Mouse (Mus musculus): ENCODE measurements at regions not wholly inside any gene's neighbourhood (a gene's known extent, or its start where the extent isn't known, plus 50 kb on each side); places are given as distances from the start of the nearest gene placed in this dataset.

DNA sequence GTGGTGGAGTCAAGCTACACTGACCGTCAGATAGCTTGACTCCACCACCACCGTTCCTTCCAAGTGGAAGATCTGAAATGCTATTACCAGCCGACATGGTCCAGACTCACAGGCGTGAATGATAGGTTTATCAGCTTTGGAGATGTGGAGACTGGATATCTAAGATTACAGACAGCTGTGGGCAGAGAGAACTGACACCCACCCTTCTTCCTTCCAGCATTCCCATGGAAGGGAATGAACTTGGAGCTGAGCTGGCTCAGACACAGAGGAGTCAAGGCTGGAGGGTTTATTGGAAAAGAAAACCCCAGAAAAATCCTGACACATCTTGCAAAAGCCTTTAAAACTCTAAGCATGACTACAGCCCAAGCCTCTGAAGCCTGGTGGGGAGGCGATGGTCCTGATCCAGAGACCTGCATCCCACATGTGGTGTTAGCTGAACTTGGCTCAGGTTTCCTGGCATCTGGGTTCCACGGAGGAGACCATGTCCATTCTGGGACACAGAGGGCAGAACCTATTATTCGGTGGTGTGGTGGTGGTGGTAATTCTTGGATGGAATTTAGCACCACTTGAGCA lies 165.5 kb upstream of the Tut7 start:
- ATAC-seq (ENCODE audit: insufficient number of reproducible peaks, low FRiP score): no peak
- Histone ChIP-seq H3K27me3 (replicated peaks) (no peaks in the 10 kb centered on the region), H3K9ac (no peak overlapping the region), H3K27ac (ENCODE audit: poor library complexity, severe bottlenecking) (no peak overlapping the region), H3K4me1 (replicated peaks) (peaks cover 21% of the 10 kb centered on the region), H3K36me3 (no peaks in the 10 kb centered on the region), H3K4me3 (no peak overlapping the region), H3K9me3 (replicated peaks) (0 out of 2 replicates have a peak, but pooled peaks cover 5% of the 10 kb centered on the region), H3K4me2 (no peak overlapping the region)
- WGBS: 27% methylated on average over 7 of the region's 7 CpGs

DNA sequence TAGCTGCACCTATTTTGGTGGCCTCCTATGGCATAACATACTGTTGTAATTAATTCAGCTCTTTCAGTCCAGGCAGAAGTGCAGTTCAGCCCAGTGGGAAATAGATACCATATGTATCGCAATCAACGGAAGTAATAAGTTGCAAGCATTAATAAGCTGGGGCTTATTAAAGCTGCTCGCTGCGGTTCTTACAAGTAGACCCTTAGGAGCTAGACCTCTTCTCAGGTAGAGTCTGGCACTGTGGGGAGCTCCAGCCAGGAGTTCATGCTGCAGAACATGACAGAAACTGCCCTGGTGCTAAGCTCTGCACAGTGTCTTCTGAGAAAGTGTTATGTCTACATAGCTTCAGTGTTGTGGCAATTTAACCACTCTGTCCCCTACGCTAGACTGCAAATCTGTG lies 153.5 kb upstream of the Tut7 start:
- Histone ChIP-seq H3K4me2 (no peak overlapping the region), H3K9ac (no peak overlapping the region), H3K4me1 (replicated peaks) (peaks cover 3% of the 10 kb centered on the region; the same call in 1 of the 2 replicates), H3K36me3 (no peaks in the 10 kb centered on the region), H3K4me3 (no peak overlapping the region), H3K9me3 (replicated peaks) (0 out of 2 replicates have a peak, but pooled peaks cover 3% of the 10 kb centered on the region), H3K27ac (ENCODE audit: poor library complexity, severe bottlenecking) (no peak overlapping the region), H3K27me3 (replicated peaks) (0 out of 2 replicates have a peak, but pooled peaks cover 5% of the 10 kb centered on the region)
- no peak for ATAC-seq (ENCODE audit: insufficient number of reproducible peaks, low FRiP score)
- WGBS: 87% methylated on average over 5 of the region's 5 CpGs

DNA sequence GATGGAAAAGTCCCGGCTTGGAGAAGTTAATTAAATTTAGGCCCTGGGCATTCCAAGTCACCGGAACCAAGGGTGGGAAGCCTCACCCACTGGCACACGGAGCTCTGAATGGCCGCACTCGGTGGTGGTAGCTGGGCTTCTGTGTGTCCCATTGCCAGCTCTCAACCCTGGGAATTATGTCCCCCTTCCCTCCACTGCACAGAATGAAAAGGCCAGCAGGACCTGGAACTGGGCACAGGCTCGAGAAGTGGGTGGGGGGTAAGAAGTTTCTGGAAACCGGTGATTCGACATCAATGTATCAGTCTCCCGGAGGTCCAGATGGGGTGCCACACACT lies 149.1 kb upstream of the Tut7 start:
- WGBS: 59% methylated on average over 9 of the region's 9 CpGs
- ATAC-seq (ENCODE audit: insufficient number of reproducible peaks, low FRiP score): no peak
- H3K9ac ChIP-seq: no peak overlapping the region
- 0 out of 2 replicates have a peak, but pooled peaks cover 5% of the 10 kb centered on the region for H3K27me3 ChIP-seq (replicated peaks)
- H3K9me3 ChIP-seq (replicated peaks): no peaks in the 10 kb centered on the region
- peak overlapping the region; percentile 64 for H3K4me2 ChIP-seq
- H3K4me3 ChIP-seq: no peak overlapping the region
- H3K4me1 ChIP-seq (replicated peaks): peaks cover 31% of the 10 kb centered on the region
- no peaks in the 10 kb centered on the region for H3K36me3 ChIP-seq
- H3K27ac ChIP-seq (ENCODE audit: poor library complexity, severe bottlenecking): no peak overlapping the region

DNA sequence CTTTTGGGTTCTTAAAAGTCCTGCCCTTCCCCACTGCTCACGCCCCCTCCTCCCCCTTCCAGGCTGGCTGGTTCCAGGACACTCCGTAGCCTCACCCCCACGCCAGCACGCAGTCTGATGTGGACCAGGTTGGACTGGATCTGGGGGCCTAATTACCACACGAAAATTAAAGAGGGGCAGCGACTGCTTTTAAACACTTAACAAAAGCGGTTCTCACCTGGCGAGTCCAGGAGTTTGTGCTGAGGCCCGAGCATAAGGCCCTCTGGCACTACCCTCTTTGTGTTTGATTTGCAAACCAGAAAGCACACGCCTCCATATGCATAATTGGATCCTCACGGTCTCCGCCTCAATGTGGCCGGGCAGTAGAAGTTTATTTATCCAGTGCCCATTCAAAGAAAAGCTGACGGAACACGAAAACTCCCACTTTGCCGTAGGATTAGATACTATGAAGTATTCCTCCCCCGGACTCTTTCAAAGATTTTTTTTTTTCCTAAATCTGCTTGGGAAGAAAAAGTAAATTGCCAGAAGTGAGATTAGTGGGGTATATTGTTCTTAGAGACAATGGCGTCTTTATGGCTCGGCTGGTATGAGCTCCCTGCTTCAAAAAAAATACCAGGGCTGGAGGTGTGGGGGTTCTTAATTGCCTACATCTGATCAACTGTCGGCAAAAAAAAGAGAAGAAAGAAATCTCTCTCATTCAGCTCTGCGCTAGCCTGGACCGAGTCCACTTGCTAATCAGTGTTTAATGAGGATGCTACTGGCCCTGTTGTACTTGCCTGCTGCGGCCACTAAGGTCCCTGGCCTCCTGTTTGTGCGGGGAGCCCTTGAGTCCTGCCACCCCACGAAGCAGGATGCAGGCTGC lies 148.5 kb upstream of the Tut7 start:
- peaks cover 31% of the 10 kb centered on the region for H3K4me1 ChIP-seq (replicated peaks)
- no peaks in the 10 kb centered on the region for H3K36me3 ChIP-seq
- H3K4me3 ChIP-seq: peak overlapping the region; percentile 29
- WGBS: 9% methylated on average over 25 of the region's 25 CpGs
- 0 out of 2 replicates have a peak, but pooled peaks cover 5% of the 10 kb centered on the region for H3K27me3 ChIP-seq (replicated peaks)
- H3K4me2 ChIP-seq: peak overlapping the region; percentile 64
- ATAC-seq (ENCODE audit: insufficient number of reproducible peaks, low FRiP score): peak; percentile 59; the same call in 1 of the 2 replicates
- H3K27ac ChIP-seq (ENCODE audit: poor library complexity, severe bottlenecking): no peak overlapping the region
- H3K9me3 ChIP-seq (replicated peaks): no peaks in the 10 kb centered on the region
- peak overlapping the region; percentile 56 for H3K9ac ChIP-seq

DNA sequence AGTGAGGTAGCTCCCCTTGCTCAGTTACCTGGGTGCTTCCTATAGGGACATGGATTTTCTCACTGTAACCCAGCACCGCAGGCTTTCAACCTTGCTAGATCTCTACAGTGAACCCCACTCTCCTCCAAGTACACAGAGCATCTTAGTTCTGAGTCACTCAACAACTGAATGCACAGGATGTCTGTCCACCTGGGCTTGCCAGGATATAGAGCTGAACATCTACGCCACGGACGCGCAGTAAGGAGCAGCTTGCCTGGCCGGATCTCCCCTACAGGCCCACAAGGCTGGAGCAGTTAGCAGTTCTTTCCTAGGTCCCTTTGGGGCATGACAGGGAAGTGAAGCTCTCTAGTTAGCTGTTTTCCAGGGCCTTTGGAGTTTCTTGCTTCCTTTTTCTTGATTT lies 147.5 kb upstream of the Tut7 start:
- Histone ChIP-seq H3K27me3 (replicated peaks) (0 out of 2 replicates have a peak, but pooled peaks cover 5% of the 10 kb centered on the region), H3K27ac (ENCODE audit: poor library complexity, severe bottlenecking) (no peak overlapping the region), H3K9ac (no peak overlapping the region), H3K4me3 (no peak overlapping the region), H3K4me1 (replicated peaks) (peaks cover 31% of the 10 kb centered on the region), H3K9me3 (replicated peaks) (no peaks in the 10 kb centered on the region), H3K4me2 (no peak overlapping the region), H3K36me3 (no peaks in the 10 kb centered on the region)
- 48% methylated on average over 6 of the region's 6 CpGs for WGBS
- no peak for ATAC-seq (ENCODE audit: insufficient number of reproducible peaks, low FRiP score)

DNA sequence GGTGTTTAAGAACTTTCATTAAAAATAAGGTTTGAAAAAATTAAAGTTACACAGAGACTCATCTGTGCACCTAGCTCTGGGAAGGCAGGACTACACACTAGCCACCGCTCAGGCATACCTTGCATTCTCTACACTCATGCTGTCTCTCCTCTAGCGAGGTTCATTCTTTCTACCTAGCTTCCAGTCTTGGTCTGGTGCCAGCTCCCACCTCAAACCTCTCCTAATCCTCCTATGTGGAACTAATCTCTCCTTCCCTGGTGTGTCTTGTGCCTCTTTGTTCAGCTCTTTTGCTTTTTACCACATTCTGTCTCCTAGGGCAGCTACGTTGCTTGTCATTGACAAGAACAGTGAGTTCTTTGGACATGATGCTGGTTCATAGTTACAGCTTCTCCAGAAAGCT lies 146.5 kb upstream of the Tut7 start:
- H3K27ac ChIP-seq (ENCODE audit: poor library complexity, severe bottlenecking): no peak overlapping the region
- WGBS: 56% methylated on average over 3 of the region's 3 CpGs

DNA sequence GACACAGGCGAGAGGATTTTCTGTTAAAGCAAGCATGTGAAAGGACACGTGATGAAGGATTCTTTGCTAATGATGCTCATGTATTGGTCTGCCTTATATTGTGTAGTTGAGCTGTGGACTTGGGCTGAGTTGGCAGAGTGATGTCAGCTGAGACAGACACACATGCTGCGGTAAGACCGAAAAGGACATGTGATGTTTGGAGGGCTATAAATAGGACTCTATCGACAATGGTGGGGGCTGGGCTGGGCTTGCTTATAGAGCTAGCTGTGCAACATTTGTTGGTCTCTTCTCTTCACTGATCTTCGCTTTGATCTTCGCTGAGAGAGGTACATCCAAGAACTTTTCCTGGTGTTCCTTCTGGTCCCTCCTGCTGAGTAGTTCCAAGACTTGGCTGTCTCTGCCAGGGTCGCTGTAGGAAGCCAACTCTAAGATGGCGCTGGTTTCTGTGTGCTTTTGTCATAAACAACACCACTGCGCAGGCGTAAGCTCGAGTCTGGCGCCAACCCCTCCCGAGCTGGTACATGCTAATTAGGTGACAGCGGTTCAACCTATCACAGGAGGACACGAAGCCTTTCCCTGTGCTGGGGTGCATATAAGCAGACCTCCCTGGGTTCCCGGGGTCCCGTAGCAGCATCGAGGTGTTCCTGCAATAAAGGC lies 145.8 kb upstream of the Tut7 start:
- Histone ChIP-seq H3K27me3 (replicated peaks) (0 out of 2 replicates have a peak, but pooled peaks cover 5% of the 10 kb centered on the region), H3K4me2 (0 out of 2 replicates have a peak overlapping the region, but pooled peaks have one; percentile 12), H3K9me3 (replicated peaks) (no peaks in the 10 kb centered on the region), H3K9ac (no peak overlapping the region), H3K4me1 (replicated peaks) (peaks cover 31% of the 10 kb centered on the region), H3K4me3 (no peak overlapping the region), H3K36me3 (no peaks in the 10 kb centered on the region), H3K27ac (ENCODE audit: poor library complexity, severe bottlenecking) (no peak overlapping the region)
- WGBS: 79% methylated on average over 19 of the region's 19 CpGs
- peak; percentile 55 for ATAC-seq (ENCODE audit: insufficient number of reproducible peaks, low FRiP score)

More for the DNA sequence above, 146.5 kb upstream of the Tut7 start:
- ATAC-seq (ENCODE audit: insufficient number of reproducible peaks, low FRiP score): no peak
- H3K36me3 ChIP-seq: no peaks in the 10 kb centered on the region
- no peak overlapping the region for H3K9ac ChIP-seq
- peaks cover 31% of the 10 kb centered on the region for H3K4me1 ChIP-seq (replicated peaks)
- no peak overlapping the region for H3K4me2 ChIP-seq
- H3K27me3 ChIP-seq (replicated peaks): 0 out of 2 replicates have a peak, but pooled peaks cover 5% of the 10 kb centered on the region
- H3K9me3 ChIP-seq (replicated peaks): no peaks in the 10 kb centered on the region
- no peak overlapping the region for H3K4me3 ChIP-seq

DNA sequence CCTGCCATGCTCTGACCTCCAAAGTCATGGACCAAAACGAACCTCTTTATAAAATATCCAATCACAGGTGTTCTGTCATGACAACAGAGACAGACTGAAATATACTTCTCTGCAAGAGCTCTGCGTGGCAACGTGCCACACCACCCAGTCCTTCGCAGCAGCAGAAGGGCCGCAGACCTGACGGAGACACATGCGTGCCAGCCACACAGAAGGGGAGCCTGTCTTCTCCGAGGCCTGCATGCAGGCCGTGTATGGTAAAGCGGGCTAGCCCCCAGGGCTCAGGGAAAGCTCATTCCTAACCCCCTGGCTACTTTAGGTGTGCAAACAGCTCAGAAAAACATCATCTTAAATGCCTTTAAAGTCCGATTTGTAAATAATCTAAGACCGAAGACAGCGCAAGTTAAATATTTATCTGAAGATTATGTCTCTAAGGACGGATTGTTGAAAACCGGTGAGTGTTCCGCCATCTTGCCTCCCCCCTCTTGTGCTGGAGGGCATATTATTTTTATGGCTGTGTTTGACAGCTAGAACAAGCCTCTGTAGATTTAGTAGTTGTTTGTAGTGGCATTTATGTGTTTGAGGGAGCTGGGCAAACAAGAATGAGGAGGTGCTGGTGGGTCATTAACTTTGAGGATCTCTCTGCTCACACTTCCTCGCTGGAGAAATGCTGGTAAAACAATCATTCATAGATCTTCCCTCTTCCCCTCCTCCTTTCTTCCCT lies 143.7 kb upstream of the Tut7 start:
- Histone ChIP-seq H3K36me3 (no peaks in the 10 kb centered on the region), H3K4me2 (no peak overlapping the region), H3K4me1 (replicated peaks) (peaks cover 35% of the 10 kb centered on the region), H3K27me3 (replicated peaks) (no peaks in the 10 kb centered on the region), H3K9ac (no peak overlapping the region), H3K27ac (ENCODE audit: poor library complexity, severe bottlenecking) (no peak overlapping the region), H3K9me3 (replicated peaks) (no peaks in the 10 kb centered on the region), H3K4me3 (no peak overlapping the region)
- no peak for ATAC-seq (ENCODE audit: insufficient number of reproducible peaks, low FRiP score)
- 88% methylated on average over 17 of the region's 17 CpGs for WGBS

DNA sequence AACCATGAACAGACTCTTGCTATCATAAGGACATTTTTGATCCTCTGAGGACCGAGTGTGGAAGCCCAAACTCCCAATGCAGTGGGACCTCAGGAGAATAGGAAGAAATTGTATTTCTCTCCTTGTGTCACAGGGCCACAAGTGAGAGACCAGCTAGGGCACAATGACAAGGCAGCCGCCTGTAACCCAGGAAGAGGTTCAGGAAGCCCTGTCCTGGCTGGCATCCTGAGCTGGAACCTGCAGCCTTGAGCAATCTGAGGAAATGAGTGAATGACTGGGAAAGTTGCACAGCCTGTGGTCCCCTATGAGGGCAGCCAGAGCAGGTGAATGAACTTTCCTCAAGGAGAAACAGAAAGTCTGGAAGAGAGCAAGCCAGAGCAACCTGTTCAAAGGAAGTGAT lies 142.0 kb upstream of the Tut7 start:
- H3K27ac ChIP-seq (ENCODE audit: poor library complexity, severe bottlenecking): no peak overlapping the region
- no peaks in the 10 kb centered on the region for H3K27me3 ChIP-seq (replicated peaks)
- H3K9me3 ChIP-seq (replicated peaks): no peaks in the 10 kb centered on the region
- no peak overlapping the region for H3K4me3 ChIP-seq
- no peak for ATAC-seq (ENCODE audit: insufficient number of reproducible peaks, low FRiP score)
- no peak overlapping the region for H3K9ac ChIP-seq
- H3K4me1 ChIP-seq (replicated peaks): peaks cover 26% of the 10 kb centered on the region
- H3K4me2 ChIP-seq: no peak overlapping the region
- H3K36me3 ChIP-seq: no peaks in the 10 kb centered on the region
- WGBS: 78% methylated on average over 2 of the region's 2 CpGs

DNA sequence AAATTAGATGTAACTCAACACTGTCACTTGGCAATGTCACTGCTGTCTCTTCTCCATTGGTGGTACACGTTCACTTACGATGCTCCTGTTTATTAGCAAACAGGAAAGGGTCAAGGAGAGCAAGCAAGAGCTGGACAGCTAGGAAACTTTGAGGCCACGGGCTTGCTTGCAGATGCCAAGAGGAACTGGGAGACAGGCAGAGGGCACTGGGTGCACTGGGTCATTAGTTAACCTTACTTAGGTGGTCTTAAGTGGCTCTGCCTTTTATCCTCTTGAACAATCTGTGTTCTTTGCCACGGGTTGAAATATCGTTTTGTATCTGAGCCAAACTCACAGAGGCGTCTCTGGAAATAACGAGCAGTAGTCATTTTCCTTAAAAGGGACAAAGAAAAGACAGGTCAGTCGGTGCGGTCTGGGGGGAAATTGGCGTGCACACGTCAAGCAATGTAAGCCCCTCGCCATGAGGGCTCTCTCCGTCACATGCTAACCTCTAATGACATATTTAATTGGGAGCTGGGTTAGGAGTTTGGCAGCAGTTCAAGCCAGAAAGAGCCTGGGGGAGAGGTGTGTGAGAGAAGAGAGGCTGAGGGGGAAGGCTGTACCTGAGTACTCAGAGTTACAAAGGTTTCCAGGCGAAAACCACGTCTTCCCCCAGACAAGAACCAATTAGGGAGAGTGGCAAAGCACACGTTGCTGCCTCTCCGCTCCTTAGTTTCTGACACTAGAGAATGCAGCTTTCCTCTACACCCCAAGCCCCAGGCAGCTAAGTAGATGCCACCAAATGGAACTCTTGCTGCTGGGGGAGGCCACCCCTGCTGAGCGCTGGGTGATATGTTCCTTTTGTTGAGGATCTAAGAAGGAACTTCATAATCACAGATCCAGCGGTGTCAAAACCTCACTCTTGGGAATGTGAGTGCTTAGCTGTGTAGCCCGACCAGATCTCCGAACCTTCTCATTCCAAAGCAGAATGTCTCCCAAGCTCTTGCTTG lies 140.0 kb upstream of the Tut7 start:
- H3K4me1 ChIP-seq (replicated peaks): peaks cover 10% of the 10 kb centered on the region
- no peak overlapping the region for H3K27ac ChIP-seq (ENCODE audit: poor library complexity, severe bottlenecking)
- no peak overlapping the region for H3K4me3 ChIP-seq
- 64% methylated on average over 21 of the region's 21 CpGs for WGBS
- H3K36me3 ChIP-seq: no peaks in the 10 kb centered on the region
- ATAC-seq (ENCODE audit: insufficient number of reproducible peaks, low FRiP score): no peak
- H3K9ac ChIP-seq: no peak overlapping the region
- H3K9me3 ChIP-seq (replicated peaks): no peaks in the 10 kb centered on the region; the same call in 1 of the 2 replicates
- no peaks in the 10 kb centered on the region for H3K27me3 ChIP-seq (replicated peaks)
- H3K4me2 ChIP-seq: no peak overlapping the region
